Mouse (Mus musculus) heart, adult 2 months (tissue): ENCODE measurements around the gene Parvb. TPM values are rescaled to one million over a fixed set of nuclear protein-coding genes. Genes with fewer than 3 reads are reported as not detected.

Experiments used
- DNase-seq, 2 experiments: peaks; one replicate each; pipeline ENCODE4 v3.0.0; 2021
- H3K27ac ChIP-seq: fragments of 200-600 bp; 2 replicates; pipeline ENCODE4 v1.8.1; 2022
- H3K27me3 ChIP-seq: fragments of 200-500 bp; 2 replicates; pipeline ENCODE4 v1.6.1; 2012; ENCODE audit warnings: mild to moderate bottlenecking, low read length, inconsistent platforms, mixed read lengths; ENCODE audit not compliant: control insufficient read depth, insufficient read depth
- H3K36me3 ChIP-seq: fragments of 200-500 bp; 2 replicates; pipeline ENCODE4 v1.6.1; 2012; ENCODE audit warnings: low read length, inconsistent platforms; ENCODE audit not compliant: control insufficient read depth, insufficient read depth
- H3K4me1 ChIP-seq: fragments of 200-500 bp; 2 replicates; pipeline ENCODE4 v1.6.1; 2011; ENCODE audit warnings: low read length; ENCODE audit not compliant: control insufficient read depth, insufficient read depth
- H3K4me3 ChIP-seq: fragments of 200-600 bp; 2 replicates; pipeline ENCODE4 v1.8.1; 2022
- H3K79me2 ChIP-seq: fragments of 200-500 bp; replicated peaks from 2 replicates; pipeline ENCODE4 v1.6.1; 2012; ENCODE audit warnings: mild to moderate bottlenecking, inconsistent platforms, low read length, moderate library complexity, mixed read lengths; ENCODE audit not compliant: control insufficient read depth, insufficient read depth
- H3K9ac ChIP-seq: fragments of 200-500 bp; 2 replicates; pipeline ENCODE4 v1.6.1; 2012; ENCODE audit warnings: low read depth, mild to moderate bottlenecking, control low read depth, inconsistent platforms, low read length, mixed read lengths
- CTCF ChIP-seq: fragments of 200-600 bp; IDR thresholded peaks from 2 replicates; pipeline ENCODE4 v1.8.1; 2022; ENCODE audit warnings: antibody characterized with exemption, mild to moderate bottlenecking, moderate library complexity
- EP300 ChIP-seq: fragments of 200-500 bp; IDR thresholded peaks from 2 replicates; pipeline ENCODE4 v1.6.1; 2011; ENCODE audit warnings: low read depth, low read length, control low read depth; ENCODE audit not compliant: insufficient read depth
- POLR2A ChIP-seq: fragments of 200-500 bp; IDR thresholded peaks from 2 replicates; pipeline ENCODE4 v1.6.1; 2011; ENCODE audit warnings: mild to moderate bottlenecking, low read depth, low read length, control low read depth; ENCODE audit not compliant: insufficient read depth
- WGBS: fragments of 180-500 bp; shearing (Covaris S2); methylation state at CpG from one replicate; pipeline ENCODE4 v1.1.7; 2018; 5-methylcytosine and 5-hydroxymethylcytosine counted together
- intact Hi-C: fragments of 180-260 bp; cut with DNase I; formaldehyde crosslinking; loops from one replicate; pipeline ENCODE4 v1.15.1; 2025
- polyA plus RNA-seq: library from polyadenylated mRNA; depleted of rRNA; stranded (reverse); fragments of >200 nt; gene quantifications from 2 replicates; pipeline ENCODE4 v1.2.3, GENCODE M21; 2012
- total RNA-seq, 2 experiments: library from RNA; stranded (reverse); gene quantifications; 2 replicates each; pipeline ENCODE4 v1.2.3; 2021

The Parvb gene
- total and polyA plus RNA-seq, 3 experiments, result 58.5 to 116 (median 99.4) TPM

DNA sequence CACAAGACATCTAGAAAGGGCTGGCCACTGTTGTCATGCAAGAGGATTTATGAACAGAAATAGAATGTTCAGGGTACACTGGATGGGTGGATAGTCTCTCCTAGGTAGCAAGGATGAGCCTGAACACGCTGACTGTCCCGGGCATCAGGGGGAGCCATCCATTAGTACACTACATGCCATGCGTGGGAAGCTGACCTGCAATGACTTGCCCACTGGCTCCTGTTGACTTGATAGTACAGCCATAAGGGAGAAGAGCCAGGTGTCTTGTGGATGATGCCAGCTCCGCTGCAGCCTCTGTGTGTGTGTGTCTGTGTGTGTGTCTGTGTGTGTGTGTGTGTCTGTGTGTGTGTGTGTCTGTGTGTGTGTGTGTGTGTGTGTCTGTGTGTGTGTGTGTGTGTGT lies 87.5 kb downstream of the Parvb start:
- H3K27me3 ChIP-seq, result no peaks in the 10 kb centered on the region; the same call in 1 of the 2 replicates
- H3K4me3 ChIP-seq, result no peak overlapping the region
- intact Hi-C loops, result no loop called here
- no peaks in the 10 kb centered on the region for H3K79me2 ChIP-seq
- TF ChIP-seq POLR2A (no peak), EP300 (no peak), CTCF (no peak)
- no peaks in the 10 kb centered on the region for H3K4me1 ChIP-seq
- no peak overlapping the region for H3K27ac ChIP-seq
- no peak overlapping the region for H3K9ac ChIP-seq
- no peak for DNase-seq
- no peaks in the 10 kb centered on the region for H3K36me3 ChIP-seq
- WGBS, result 85% methylated on average over 4 of the region's 4 CpGs

DNA sequence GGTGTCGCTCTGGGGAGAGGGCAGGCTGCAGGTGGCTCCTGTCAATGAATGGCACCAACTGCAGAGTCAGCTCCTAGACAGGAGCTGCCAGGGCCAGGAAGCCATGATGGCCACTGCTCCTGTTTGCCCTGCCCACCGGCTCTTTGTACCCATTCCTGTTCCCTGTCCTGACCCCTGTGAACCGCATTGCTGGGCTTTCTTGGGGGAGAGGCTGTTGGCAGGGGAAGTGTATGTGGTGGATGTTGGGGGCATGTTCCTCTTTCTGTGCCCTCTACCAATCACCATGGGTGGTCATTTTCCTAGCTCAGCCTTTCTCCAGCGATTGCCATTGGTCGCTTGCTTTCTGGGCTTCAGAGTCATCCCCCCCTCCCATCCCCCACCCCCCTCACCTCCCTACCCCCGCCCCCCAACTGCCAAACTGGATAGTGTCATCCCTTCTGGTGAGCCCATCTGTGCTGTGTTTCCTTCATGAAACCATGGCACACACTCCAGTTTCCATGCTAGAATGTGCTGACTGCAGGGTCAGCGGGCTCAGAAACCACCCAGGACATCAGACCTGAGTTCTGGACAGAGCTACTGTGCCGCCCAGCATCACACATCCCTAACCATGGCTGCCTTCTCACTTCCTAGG lies 89.8 kb downstream of the Parvb start:
- Histone ChIP-seq H3K27me3 (no peaks in the 10 kb centered on the region; the same call in 1 of the 2 replicates), H3K9ac (no peak overlapping the region), H3K4me1 (no peaks in the 10 kb centered on the region), H3K27ac (no peak overlapping the region), H3K79me2 (no peaks in the 10 kb centered on the region), H3K4me3 (no peak overlapping the region), H3K36me3 (no peaks in the 10 kb centered on the region)
- peak in 1 of 2 experiments; percentile 41 for DNase-seq
- intact Hi-C loops, result no loop called here
- TF ChIP-seq POLR2A (no peak), EP300 (no peak)
- whole genome bisulfite sequencing, result 68% methylated on average over 8 of the region's 8 CpGs

DNA sequence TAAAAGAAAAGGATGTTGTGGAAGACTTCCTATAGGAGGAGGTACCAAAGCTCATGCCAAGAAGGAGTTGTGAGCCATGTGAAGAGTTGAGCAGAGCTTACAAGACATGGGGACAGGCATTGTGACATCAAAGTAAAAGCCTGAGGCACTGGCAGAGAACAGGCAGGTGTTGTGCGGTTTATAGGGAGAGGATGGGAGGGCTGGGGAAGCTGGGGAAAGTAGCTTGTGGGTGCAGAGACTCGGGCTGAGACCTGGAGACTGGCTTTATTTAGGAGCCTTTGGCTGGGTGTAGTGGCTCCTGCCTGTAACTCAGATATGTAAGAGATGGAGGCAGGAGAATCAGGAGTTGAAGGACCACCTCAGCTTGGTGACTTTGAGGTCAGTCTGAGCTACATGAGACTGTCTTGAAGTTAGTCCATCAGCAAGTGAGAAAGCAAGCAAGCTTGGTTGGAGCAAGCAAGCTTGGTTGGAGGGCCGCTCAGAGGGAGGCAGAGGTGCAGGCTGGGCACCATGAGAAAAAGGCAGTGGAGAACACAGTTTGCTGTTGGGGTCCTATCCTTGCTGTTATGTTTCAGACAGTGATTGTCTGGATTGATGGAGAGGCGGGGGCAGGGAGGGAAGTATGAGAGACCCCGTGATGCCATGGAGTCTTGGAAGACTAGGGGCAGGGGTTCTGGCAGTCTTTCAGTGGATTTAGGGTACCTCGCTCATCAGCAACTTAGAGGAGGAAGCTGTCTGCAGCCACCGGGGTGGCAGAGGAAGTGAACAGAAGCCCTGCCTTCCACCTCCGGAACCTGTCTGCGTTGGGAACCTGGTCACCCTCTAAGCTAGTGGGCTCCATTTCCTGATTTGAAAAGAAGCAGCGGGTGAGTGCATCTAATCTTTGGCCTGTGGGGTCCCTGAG lies 92.4 kb downstream of the Parvb start, which contains the start of gene Parvg:
Gene Parvg, plus strand, starts transcription at position 61 of the 904 bp plus-strand sequence.
- Histone ChIP-seq H3K4me3 (no peak within 1 kb of the TSS), H3K27me3 (no peaks in the 10 kb centered on the region; the same call in 1 of the 2 replicates), H3K79me2 (no peaks in the 10 kb centered on the region), H3K4me1 (no peaks in the 10 kb centered on the region), H3K36me3 (no peaks in the 10 kb centered on the region), H3K9ac (no peak within 1 kb of the TSS), H3K27ac (no peak within 1 kb of the TSS)
- WGBS, result 60% methylated on average over 10 of the region's 10 CpGs
- TF ChIP-seq CTCF (no peak), EP300 (no peak), POLR2A (no peak)
- peak in 1 of 2 experiments; percentile 40 for DNase-seq
- intact Hi-C loops, result no loop called here

DNA sequence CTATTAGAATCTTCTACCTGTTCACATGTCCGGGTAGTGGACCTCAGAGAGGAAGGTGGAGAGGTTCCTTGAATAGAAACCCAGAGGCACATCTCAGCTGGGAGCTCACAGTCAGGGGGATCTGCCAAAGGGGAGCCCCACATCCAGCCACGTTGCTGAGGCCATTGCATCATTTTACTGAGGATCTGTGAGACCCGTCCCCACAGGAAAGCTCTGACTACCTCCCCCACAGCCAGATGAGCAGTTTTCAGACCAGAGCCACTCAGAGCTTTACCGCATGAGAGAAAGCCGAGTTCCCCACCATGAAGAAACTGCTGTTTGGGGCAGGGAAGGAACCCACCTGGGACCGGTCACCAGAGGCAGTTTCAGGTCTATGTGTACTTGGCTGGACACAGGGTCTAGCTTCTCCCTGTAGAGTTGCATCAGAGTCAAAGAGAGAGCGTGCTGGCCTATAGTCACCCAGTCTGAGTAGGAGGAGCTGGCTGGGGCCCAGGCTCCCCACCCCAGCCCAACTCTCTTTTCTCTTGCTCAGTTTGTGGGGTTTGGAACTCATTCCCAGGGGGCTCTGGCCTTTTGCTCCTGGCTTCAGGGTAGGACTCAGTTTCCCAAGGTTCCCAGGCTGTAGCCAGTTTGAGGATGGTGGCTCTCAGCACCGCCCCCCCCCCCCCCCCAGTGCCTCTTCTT lies 93.2 kb downstream of the Parvb start:
- Histone ChIP-seq H3K4me1 (no peaks in the 10 kb centered on the region), H3K79me2 (no peaks in the 10 kb centered on the region), H3K27me3 (no peaks in the 10 kb centered on the region; the same call in 1 of the 2 replicates), H3K9ac (no peak overlapping the region), H3K27ac (no peak overlapping the region), H3K4me3 (no peak overlapping the region), H3K36me3 (no peaks in the 10 kb centered on the region)
- WGBS, result 58% methylated on average over 8 of the region's 8 CpGs
- TF ChIP-seq EP300, result no peak
- TF ChIP-seq CTCF, result no peak
- TF ChIP-seq POLR2A, result no peak
- DNase-seq, result peak in 1 of 2 experiments; percentile 50
- intact Hi-C loops, result no loop called here

DNA sequence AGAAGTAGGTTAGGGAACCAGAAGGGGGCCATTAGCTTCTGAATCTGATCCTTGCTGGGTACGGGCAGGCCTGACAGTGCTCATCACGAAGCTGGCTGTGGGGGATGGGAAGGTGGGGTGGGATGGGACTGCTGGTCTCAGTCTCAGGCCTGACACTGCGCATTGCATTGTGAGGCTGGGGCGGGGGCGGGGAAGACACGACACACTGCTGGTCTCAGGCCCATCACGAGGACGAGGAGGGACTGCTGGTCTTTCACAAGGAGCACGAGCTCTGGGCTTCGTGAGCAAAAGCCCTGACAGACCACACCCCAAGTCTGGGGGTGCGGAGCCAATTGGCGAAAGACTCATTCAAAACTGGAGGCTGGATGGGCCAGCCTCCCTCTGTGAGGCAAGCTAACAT lies 93.9 kb downstream of the Parvb start:
- WGBS, result 61% methylated on average over 9 of the region's 12 CpGs
- peak in 1 of 2 experiments; percentile 38 for DNase-seq
- Histone ChIP-seq H3K27ac (no peak overlapping the region), H3K9ac (no peak overlapping the region), H3K4me3 (no peak overlapping the region), H3K79me2 (no peaks in the 10 kb centered on the region), H3K36me3 (no peaks in the 10 kb centered on the region), H3K27me3 (no peaks in the 10 kb centered on the region; the same call in 1 of the 2 replicates), H3K4me1 (no peaks in the 10 kb centered on the region)
- intact Hi-C loops, result no loop called here
- TF ChIP-seq CTCF, result no peak
- no peak for TF ChIP-seq EP300
- no peak for TF ChIP-seq POLR2A
